Mouse (Mus musculus): ENCODE measurements around the gene Mier3. TPM values are rescaled to one million over a fixed set of nuclear protein-coding genes. Genes with fewer than 3 reads are reported as not detected.

The Mier3 gene
- total RNA-seq (2021), result 10 to 100 TPM; 26.3 to 32.6 TPM

DNA sequence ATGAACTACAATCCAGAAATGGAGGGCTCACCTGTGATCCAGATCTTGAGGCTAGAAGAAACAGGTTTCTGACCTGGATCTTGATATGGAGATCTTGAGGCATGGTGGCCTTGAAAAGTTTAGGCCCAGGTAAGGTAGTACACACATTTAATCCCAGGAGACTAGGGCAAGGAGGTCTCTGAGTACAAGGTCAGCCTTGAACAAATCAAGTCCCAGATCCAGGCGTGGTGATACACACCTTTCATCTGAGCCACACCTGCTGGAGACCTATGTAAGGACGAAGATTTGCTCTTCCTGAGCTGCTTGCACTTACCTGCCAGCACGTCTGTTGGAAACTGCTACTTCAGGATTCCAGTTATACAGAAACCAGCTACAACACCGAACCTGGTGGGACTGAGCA is at the start of gene Mier3:
TSS of gene Mier3 (plus strand) at position 301 of the 400 bp plus-strand sequence.
- DNase-seq (ENCODE audit: low spot score in 2 of 2), result no peak
- intact Hi-C loops (cut with DNase I), result no loop called here

DNA sequence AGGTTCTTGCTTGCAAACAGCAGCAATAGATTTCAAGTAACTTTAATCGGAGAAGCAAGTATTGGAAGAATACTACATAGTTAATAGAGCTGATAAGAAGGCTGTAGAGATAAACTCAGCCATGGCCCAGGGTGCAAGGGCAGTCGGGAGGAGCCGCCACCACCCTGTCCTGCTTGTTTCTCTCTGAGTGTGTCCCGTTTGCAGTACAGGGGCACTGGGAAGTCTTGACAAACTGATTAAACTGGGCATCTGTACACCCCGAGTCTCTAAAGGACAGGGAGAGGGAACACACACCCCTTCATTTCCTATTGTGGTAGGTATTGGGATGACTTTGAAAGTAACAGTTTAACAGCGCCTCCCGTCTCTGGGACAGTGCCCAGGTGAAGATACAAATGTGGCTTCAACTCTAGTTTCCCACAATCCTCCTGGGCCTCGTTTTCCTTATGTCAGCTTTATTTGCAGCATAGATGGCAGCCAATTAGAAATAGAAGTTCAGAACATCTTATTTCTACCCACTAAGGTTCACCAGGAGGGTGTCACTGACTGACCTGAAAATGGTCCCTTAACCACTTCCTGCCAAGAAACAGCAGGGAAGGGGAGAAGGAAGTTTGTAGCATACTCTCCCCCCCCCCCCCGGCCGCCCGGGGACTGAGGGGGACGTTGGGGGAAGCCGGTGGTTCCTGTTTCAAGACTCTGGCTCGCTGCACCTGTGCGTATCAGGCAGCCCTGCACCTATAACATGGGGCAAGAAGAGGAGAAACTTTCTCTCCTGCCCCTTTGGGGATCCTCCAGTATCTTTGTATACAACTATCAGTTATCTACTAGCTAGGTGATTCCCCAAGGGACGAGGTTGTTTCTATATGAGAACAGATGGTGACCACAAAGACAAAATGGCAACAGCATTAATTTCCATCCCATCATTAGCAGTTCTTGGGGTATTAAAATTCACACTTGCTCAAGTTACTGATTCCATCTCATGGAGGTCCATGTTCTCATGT is 46.3 kb upstream of the Mier3 start:
- intact Hi-C loops (cut with DNase I), result no loop called here
- DNase-seq (ENCODE audit: low spot score in 2 of 2), result no peak

DNA sequence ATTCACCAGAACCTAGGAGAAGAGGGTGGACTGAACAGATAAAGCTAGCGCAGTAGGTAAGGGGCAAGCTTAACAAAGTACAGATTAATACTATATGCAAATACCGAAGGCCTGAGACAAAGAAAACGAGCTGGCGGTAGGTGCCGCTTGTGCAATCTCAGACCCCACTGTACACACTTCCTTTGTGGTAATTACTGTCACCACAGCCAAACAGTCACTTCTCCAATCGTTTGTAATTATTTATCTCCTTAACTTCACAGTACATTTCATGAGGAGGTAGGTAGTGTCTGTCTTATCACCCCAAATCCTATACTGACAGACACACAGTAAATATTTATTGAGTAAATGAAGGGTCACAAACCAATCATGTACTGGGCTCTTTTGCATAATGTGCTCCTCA is 40.5 kb upstream of the Mier3 start:
- no peak for DNase-seq (ENCODE audit: low spot score in 2 of 2)
- intact Hi-C loops (cut with DNase I), result no loop called here

DNA sequence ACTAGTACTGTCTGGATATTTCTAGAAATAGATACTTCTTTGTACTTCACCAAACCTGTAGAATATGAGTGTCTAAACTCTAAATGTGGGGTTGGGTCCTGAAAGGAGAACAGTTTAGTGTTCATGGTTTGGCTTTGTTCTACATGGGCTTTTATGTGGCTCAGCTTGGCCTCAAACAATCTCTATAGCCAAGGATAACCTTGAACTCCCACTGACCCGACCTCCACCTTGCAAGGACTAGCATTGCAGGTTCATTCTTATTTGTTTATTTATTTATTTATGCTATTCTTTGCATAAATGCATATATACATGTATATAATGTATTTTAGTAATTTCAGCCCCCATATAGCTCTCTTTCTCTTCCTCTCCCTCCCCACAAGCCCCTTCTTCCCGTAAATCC is 37.1 kb upstream of the Mier3 start:
- intact Hi-C loops (cut with DNase I), result no loop called here
- DNase-seq (ENCODE audit: low spot score in 2 of 2), result no peak

DNA sequence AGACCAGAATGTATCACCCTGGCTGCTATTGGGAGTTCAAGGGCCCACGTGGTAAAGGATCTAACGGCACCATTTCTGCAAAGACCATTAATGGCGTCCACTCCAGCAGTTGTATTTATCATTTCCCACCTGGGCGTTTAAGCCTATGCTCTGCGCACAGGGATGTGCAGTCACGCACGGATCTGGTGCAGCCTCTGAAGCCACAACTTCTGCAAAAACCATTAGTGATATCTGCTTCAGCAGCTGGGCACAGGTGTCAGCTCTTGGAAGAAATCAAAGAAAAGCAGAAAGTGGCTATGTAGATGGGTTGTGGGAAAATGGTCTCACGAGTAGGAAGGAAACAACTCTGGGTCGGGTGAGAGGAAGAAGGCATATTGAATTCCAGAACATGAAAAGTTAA is 34.6 kb upstream of the Mier3 start:
- intact Hi-C loops (cut with DNase I), result no loop called here
- no peak for DNase-seq (ENCODE audit: low spot score in 2 of 2)

DNA sequence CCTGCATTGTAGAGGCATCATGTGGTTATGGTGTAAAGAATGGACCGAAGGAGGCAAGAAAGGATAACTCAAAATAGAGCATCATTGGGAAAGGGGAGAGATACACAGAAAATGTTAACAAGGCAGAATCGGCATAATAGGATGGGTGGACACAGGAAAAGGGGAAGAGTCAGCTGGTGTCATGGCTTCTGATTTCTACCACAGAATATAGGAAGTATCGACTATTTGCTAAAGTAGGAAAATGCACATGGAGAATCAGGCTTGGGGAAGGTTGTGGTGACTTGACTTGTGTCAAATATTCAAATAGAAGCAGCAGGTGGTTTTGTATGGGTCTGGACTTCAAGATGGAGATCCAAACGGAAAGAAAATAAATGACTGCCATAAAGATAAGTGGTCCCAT is 33.5 kb upstream of the Mier3 start:
- intact Hi-C loops (cut with DNase I), result no loop called here
- no peak for DNase-seq (ENCODE audit: low spot score in 2 of 2)

DNA sequence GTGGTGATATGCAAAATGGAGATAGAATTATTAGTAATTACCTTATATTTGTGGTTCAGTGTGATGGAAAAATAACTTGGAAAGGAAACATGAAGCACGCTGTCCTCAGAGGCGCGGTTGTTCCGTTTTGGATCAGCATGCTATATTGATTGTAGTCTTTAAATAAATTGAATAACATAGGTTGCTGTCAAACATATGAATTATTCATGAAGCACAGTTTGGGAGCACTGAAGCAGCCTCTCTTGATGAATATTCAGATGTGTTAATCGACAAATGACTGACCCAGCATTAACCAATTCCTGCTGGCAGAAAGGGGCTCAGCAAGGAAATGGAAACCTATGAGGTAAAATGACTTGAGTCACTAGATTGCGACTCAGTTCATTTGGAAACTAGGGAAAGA is 29.8 kb upstream of the Mier3 start:
- intact Hi-C loops (cut with DNase I), result no loop called here
- no peak for DNase-seq (ENCODE audit: low spot score in 2 of 2)

DNA sequence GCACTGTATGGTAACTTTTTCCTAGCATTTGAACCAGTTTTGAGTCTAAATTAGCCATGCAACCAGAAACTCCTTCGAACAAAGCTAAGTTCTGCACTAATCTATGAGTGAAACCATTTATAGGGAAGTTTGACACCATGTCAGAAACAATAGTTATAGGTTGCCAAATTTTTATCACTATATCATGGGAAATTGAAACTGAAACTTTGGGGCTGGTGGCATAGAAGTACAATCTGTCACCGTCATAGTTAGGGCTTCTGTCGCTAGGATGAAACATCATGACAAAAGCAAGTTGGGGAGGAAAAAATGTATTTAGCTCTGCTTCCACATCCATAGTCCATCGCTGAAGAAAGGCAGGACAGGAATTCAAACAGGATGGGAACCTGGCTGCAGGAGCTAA is 25.5 kb upstream of the Mier3 start:
- DNase-seq (ENCODE audit: low spot score in 2 of 2), result no peak
- intact Hi-C loops (cut with DNase I), result no loop called here

DNA sequence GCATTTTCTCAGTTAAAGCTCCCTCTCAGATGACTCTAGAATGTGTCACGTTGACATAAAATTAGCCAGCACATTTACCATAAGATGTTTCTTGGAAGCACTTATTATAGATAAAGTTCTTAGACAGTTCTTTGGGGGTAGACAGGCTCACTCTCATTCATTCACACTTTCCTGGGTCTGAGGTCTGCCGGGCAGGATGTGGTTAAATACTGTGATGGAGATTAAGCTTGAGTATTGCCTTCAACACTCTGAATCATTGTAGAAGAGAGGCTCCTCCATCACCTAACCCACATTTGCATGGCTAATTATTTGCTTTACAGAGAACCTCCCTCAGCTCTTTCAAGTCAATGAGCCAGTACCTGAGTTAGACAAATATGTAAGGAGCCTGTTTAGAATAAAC is 24.9 kb upstream of the Mier3 start:
- intact Hi-C loops (cut with DNase I), result no loop called here
- no peak for DNase-seq (ENCODE audit: low spot score in 2 of 2)

DNA sequence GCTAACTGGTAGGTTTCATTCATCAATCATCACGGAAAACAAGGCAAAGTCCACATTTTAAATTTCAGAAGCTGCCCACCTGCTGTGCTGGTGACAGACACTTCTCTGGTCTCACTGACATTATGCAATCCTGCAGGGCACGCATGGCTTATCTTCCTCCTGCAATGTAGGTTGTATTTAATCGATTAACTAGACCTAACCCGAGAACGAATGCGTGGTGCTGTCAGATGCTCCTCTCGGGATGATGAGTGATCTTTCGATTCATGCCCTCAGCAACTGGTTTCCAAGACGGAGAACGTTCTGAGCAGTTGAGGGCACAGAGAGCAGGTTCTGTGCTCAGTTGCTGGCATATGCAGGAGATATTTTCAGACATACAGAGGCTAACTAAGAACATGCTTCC is 24.5 kb upstream of the Mier3 start:
- DNase-seq (ENCODE audit: low spot score in 2 of 2), result no peak
- intact Hi-C loops (cut with DNase I), result no loop called here

DNA sequence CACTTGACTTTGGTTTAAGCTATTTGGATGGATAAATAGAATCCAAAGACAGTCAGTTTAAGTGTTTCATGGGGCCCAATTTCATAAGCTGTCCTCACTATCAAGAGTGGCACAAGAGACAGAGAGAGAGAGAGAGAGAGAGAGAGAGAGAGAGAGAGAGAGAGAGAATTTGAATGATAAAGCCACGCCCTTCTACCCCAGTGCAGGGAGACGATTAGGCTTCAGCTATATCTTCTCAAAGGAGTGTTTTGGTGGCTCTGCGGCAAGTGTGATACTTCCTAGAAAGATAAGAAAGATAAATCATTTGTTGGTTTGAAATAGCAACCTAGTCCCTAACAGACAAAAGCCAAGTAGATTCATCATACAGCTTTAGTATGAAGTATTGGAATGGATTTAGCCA is 24.0 kb upstream of the Mier3 start:
- intact Hi-C loops (cut with DNase I), result no loop called here
- no peak for DNase-seq (ENCODE audit: low spot score in 2 of 2)

DNA sequence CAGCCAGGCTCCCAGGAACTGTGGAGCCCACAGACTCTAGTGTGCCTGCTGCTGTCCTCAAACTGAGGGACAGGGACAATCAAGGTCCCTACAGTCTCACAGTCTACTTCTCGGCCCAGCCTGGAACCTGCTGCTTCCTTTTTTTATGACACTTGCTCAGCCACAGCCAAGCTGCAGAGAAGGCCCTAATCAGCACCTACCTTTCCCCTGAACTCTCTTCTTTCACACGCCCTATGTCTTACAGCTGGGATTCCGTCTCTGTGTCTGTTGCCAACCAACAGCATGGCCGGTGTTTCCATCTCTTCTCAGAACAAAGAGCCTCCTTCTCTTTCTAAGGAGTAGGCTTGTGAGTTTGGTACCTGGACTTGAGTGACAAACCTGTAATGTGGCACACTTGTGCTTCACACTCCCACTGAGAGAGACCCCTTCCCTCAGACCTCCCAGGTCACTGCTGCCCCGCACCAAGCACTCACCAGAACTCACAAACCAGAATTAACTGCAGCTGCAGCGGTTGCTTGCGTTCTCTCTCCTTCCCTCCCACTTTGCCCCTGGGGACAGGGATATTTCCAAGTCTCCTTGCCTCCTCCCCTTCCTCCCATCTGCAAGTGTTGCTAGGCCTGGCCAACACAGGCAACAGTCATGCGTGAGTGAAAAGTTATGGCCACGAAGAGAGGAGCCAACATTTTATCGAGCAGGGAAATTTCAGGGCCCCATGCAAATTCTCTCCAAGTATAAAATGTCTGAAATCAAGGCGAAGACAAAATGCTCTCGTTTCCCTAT is 22.1 kb upstream of the Mier3 start:
- intact Hi-C loops (cut with DNase I), result no loop called here

DNA sequence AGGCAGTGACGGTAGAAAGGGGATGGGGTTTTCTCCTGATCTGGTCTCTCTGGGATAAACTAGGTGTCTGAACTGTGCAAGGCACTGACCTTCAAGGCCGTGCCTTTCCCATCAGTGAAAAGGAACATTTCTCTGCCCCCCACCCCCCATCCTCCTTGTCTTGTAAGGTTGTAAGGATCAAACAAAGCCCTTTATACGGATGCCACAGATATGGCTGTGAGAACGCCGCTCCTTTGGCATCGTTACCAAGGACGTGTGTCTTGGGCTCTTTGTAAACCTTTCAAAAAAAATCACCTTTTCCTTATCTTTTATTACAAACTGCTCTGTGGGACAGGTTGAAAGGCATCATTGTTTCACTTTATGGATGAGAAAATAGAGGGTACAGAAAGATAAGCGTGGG is 21.3 kb upstream of the Mier3 start:
- intact Hi-C loops (cut with DNase I), result no loop called here
- no peak for DNase-seq (ENCODE audit: low spot score in 2 of 2)

More for the DNA sequence above, 22.1 kb upstream of the Mier3 start:
- no peak for DNase-seq (ENCODE audit: low spot score in 2 of 2)

DNA sequence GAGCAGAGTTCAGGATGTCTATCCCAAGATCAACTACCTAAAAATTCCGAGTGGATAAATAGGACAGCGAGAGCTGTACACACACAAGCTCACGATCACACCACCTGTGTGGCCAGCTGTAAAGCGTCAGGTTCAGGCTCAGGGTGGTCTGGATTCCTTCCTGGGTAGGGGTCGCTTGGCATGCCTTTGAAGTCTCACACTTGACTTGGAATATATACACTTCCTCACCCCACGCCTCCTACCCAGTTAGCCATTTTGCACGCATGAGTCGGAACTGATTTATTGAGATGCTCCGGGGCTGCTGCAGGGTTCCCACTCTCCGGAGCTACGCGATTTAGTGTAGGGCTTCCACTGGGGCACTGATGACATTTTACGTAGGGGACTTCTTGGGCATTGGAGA is 20.7 kb upstream of the Mier3 start:
- no peak for DNase-seq (ENCODE audit: low spot score in 2 of 2)
- intact Hi-C loops (cut with DNase I), result no loop called here

DNA sequence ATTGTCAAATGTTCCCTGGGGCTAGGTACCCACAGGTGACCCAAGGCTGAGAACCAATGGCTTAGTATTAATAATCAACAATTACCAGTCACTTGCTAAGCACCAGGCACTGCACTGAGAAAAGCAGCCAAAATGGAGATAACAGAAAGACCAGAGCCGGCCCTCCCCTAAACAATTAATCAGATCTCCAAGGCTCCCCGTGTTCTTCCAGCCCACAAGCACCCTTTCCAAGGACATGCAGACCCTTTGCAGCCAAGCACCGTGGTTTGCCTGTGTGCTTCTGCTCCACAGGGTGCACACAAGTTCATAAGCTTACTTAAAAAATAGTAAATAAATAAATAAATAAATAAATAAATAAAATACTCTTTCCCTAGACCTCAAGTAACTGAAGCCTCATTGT is 20.2 kb upstream of the Mier3 start:
- DNase-seq (ENCODE audit: low spot score in 2 of 2), result no peak
- intact Hi-C loops (cut with DNase I), result no loop called here

DNA sequence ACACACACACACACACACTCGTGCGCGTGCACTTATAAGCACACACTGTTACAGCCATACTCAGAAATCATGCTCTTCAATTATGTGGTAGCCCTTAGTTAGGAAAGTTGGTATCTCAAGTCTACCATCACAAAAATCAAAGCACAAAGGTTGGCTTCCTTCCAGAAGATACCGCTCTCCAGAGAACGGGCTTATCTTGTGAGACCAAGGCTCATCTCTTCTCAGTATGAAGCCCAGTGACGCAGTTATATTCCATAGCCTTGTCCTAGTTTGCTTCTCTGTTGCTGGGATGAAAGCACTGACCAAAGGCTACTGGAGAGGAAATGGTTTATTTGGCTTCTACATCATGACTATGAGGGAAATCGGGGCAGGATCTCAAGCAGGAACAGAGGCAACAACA is 12.8 kb upstream of the Mier3 start:
- intact Hi-C loops (cut with DNase I), result no loop called here
- no peak for DNase-seq (ENCODE audit: low spot score in 2 of 2)

DNA sequence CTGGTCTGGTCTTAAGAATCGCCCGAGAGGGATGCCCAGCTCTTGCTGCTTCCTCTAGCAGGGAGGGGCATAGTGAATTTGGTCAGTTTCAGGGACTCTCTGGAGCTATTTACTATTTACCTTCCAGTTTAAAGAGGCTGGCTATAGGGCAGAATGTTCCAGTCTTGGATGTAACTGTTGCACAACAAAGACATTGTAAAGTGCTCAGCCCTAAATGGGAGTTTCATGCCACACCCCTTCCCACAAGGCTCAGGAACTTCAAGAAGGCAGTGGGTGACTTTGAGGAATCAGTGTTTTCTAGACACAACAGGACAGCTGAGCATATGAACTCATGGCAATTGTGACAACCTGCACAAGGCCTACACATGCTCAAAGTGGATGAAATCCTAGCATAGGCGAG is 3.9 kb upstream of the Mier3 start:
- intact Hi-C loops (cut with DNase I), result no loop called here

DNA sequence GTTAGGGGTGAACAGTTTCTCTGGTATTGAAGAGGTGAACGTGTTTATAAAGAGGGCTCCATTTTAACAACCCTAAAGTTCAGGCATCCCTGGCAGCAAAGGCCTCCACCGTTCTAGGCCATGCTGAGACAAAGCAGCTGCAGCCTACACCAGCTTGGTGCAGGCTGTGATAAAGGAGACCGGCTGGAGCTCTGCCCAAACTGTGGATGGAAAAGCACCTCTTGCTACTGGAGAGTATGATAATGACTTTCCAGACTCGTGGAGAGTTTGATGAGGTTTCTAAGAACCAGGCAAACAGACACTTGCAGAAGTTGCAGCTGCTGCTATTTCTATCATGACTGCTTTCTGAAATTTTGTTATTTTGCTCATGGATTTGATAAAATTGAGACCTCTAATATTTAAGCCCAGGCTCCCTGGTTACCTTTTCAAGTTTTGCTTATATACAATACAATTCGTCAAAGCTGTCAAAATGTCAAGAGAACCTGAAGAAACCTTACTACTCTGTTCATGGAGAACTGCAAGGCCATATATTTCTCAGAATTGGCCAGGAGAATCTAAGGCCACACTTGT is 3.4 kb downstream of the Mier3 start:
- DNase-seq (ENCODE audit: low spot score in 2 of 2), result no peak
- intact Hi-C loops (cut with DNase I), result no loop called here

More for the DNA sequence above, 3.9 kb upstream of the Mier3 start:
- DNase-seq (ENCODE audit: low spot score in 2 of 2), result no peak

DNA sequence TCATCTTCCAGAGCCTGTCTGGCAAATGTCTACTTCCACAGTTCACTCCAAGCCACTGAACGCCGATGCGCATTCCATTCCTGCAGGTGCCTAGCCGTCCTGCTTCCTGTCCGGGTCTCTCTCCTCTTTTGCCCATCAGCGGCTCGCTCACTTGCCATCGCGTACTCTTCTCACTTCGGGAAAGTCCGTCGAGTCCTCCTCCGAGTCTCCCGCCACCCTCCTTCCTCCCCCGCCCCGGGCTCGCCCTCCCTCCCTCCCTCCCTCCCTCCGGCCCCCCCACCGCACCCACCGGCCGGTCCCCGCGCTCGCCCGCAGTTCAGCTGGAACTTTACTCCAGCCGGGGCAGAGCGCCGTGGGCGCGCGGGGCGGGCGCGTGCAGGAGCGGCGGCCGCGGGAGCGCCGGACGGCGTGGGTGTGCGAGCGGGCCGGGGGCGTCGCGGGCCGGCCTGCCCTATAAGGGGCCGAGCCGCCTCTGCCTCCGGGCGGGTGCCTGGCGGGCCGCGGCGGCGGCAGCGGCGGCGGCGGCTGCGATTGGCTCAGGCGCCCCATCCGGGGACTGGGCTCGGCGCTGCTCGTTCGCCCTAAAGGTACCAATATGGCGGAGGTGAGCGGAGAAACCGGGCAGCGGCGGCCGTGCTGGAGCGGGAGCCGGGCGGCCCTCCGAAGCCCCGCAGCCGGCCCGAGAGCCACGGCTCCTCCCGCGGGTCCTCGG is 5.1 kb downstream of the Mier3 start:
- DNase-seq (ENCODE audit: low spot score in 2 of 2), result peak; percentile 85 to 87
- intact Hi-C loops (cut with DNase I), result loop anchor here (1.0 to 5.0 kb wide), 3 partner anchors 36 to 224 kb away; partner anchors contain the start of gene Gpbp1
